Mouse (Mus musculus): ENCODE measurements around the gene Myh10. TPM values are rescaled to one million over a fixed set of nuclear protein-coding genes. Genes with fewer than 3 reads are reported as not detected.

Myh10 gene
- 79.8 and 86.5 TPM in 2 replicates for polyA plus RNA-seq (2012; rRNA removed)

DNA sequence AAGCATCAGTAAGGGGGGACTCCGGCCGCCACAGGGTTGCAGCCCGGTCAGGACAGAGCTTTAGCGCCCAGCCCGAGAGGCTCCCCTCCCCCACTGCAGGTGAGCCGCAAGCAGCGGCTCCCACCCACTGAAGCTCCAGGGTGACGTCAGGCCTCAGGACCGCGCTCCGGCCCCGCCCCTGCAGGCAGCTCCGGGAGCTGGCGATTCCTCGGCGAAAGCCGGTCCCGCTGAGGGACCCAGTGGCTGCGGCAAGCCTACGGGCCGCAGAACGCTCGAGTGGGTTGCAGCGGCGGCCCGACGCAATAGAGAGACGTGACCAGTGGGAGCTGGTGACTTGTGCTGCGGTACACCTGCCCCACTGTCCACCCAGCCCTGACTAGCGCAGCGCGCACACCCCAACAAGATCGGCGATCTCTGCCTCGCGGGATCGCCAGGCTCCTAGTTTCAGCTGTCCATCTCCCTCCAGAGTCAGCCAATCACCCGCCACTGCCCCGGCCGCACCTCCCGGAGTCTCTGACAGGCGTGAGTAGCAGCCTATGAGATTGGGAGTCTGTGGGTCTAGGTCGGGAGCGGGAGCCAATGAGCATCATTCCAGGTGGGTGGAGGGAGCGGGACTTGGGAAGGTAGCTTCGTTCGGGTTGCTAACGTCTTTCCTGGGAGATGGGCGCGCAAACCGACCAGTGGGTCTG is at the start of gene Myh10:
Gene Myh10, plus strand, starts transcription at position 239 of the 689 bp plus-strand sequence.

Other genes with a start within 250 kb of the Myh10 start
- gene Pik3r6, start 188.5 kb upstream of the Myh10 start, polyA plus RNA-seq (2012; rRNA removed) = 4.9 and 5.5 TPM in 2 replicates
- gene Mfsd6l, start 135.4 kb upstream of the Myh10 start, polyA plus RNA-seq (2012; rRNA removed) = 3.6 and 4.0 TPM in 2 replicates
- 0.32 and 0.60 TPM in 2 replicates for gene Ccdc42, start 104.5 kb upstream of the Myh10 start, polyA plus RNA-seq (2012; rRNA removed)
- gene Ndel1, start 180.3 kb downstream of the Myh10 start, polyA plus RNA-seq (2012; rRNA removed) = 104 and 124 TPM in 2 replicates
- gene Rnf222, start 197.0 kb downstream of the Myh10 start, polyA plus RNA-seq (2012; rRNA removed) = 0.03 and 0.21 TPM in 2 replicates
- 1,030 and 1,365 TPM in 2 replicates for gene Rpl26, start 210.0 kb downstream of the Myh10 start, polyA plus RNA-seq (2012; rRNA removed)
- gene Odf4, start 235.5 kb downstream of the Myh10 start, polyA plus RNA-seq (2012; rRNA removed) = not detected in 2 replicates